Mouse (Mus musculus) c-Kit-positive CD71-positive TER-119-positive erythroid progenitor cells, embryonic 14.5 days (primary cell): ENCODE measurements around the gene Krtap13.
"Not testable (repeated sequence)": the region's sequence is repeated elsewhere in the genome, so short reads cannot be mapped to it uniquely, and the experiment has no call there.

Experiments
- DNase-seq: peaks from one replicate; pipeline ENCODE4 v3.0.0-alpha.2; 2013; ENCODE audit warnings: low spot score

The Krtap13 gene

GRCm38 (mm10) chr16:88751535-88751934 is at the start of gene Krtap13:
Gene Krtap13, minus strand, starts transcription at chr16:88751635.
- DNase-seq = not testable (repeated sequence)

DNA sequence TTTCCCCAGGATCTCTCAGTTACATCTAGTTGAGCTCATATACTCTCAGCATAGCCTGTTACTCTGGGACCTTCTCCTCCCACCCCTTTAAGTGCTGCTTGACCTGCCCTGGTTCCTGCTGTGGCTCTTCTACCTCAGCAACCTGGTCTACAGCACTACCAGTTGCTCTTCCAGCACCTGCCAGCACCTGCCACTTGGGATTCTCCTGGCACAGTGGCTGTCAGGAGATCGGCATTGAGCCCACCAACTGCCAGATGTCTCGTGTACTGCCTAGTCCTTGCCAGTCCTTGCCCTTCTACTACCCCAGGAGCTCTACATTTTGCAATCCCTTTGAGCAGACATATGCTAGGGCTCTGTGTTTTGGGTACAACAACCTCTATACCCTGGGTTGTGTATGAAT is 35.4 kb upstream of the Krtap13 start:
- DNase-seq = no peak

- DNase-seq = no peak
Measured at GRCm38 (mm10) chr16:88777596-88777995, 26.2 kb upstream of the Krtap13 start, which contains the start of gene Gm5965. Gene Gm5965, plus strand, starts transcription at chr16:88777896.

DNA sequence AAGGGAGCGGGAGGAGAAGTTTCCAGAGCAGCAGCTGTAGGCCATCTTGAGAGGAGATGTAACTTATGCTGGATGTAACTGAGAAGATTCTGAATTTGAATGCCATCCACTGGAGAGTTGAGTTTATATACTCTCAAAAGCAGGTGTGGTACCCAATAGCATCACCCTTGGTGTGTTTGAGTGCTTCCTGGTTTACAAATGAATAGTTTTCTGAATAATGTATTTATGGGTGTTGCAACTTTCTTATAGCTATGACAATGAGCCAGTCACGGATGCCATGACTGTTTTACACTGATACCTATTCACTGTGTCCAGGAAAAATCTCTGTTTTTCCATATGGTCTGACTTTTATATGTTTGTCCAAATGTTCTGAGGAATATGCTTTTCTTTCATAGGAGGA is 22.7 kb upstream of the Krtap13 start, which contains the start of gene 2310057N15Rik:
TSS of gene 2310057N15Rik (minus strand) at position 101 of the 400 bp plus-strand sequence.
- no peak for DNase-seq

DNA sequence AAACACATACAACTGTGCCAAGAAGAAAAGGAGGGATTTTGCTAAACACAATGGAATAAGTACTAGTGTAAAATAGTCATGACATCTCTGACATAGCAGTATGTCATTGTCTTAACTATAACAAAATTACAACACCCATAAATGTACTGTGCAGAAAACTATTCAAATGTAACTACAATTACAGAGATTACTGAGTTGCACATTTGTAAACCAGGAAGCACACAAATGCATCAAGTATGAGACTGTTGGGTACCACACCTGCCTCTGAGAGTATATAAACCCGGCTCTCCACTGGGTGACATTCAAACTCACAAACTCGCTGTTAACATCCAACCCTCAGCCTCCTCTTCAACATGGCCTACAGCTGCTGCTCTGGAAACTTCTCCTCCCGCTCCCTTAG is 7.1 kb upstream of the Krtap13 start, which contains the start of gene 2310034C09Rik:
TSS of gene 2310034C09Rik (plus strand) at position 301 of the 400 bp plus-strand sequence.
- DNase-seq = not testable (repeated sequence)

DNA sequence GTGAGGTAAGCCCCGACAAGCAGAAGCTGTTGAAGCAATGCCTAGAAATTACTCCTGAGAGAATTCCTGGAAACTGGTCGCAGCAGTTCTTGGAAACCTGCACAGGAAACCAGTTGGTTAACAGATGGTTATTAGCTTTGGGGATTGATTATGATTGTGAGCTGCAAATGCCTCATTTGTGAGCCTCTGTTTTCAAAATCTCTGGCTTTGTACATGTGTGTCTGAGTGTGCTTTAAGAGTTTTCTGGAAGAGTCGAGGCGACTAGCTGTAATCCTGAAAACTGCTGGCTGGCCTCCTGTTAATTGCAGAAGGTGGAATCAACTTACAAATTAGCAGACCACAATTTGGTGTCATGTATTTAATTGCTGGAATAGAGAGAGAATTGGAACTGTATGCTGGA is 3.5 kb downstream of the Krtap13 start:
- no peak for DNase-seq

- DNase-seq = no peak
Measured at GRCm38 (mm10) chr16:88744750-88745340, 6.6 kb downstream of the Krtap13 start.

GRCm38 (mm10) chr16:88735391-88735790 is 16.0 kb downstream of the Krtap13 start:
- no peak for DNase-seq

- no peak for DNase-seq
Measured at GRCm38 (mm10) chr16:88728812-88729275, 22.6 kb downstream of the Krtap13 start, which contains the start of gene Krtap13-1. Gene Krtap13-1, plus strand, starts transcription at chr16:88728862.

DNA sequence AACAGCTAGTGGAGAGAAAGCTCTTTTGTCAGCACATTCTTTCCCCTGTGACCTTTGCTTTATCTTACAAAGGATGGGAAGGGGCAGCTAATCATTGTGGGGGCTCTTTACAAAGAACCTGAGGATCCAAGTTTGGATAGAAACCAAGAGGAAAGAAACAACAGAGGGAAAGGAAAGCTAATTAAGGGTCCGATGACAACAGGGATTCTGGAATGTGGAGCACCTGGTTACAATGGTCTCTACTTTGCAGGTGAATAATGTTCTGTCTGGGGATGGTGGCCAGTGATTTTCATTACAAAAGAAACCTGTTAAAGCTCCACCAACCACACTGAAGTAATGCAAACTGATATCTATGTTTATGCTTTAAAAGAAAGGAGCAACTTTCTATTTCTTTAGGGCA is 31.4 kb downstream of the Krtap13 start:
- DNase-seq = no peak

GRCm38 (mm10) chr16:88716549-88716948 is 34.9 kb downstream of the Krtap13 start:
- no peak for DNase-seq

DNA sequence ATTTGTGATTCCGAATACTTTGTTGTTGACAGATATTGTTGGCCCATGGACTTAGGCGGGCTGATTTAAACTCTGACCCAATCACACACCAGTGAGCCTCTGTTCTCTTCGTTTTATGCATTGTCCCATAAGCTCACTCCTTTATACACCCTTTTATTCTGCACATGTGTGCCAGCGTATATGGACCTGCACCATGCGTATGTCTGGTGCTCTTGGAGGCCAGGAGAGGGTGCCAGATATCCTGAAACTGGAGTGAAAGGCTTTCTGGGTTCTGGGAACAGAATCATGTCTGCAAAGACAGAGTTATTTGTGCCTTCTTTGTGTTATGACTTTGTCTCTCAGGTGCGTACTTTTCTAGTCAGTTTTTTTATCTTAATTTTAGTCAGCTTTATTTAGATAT is 40.2 kb downstream of the Krtap13 start:
- no peak for DNase-seq

DNA sequence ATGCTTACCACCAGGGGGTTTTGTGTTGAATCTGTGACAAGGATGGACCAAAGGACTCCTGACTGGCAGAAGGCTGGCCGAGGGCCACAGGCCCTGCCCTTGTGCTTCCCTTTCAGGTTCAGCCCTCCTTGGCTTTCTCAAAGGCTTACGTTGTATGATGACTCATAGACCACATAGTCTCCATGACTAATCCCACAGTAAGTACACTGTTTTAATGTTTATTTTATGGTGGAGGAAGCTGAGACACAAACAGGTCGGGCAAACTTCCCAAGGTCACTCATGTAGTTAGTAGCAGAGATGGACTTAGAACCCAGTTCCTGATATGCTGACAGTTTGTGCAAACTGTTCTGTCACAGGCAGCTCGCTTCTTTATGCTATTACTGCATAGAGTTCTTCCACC is 40.7 kb downstream of the Krtap13 start:
- no peak for DNase-seq

DNA sequence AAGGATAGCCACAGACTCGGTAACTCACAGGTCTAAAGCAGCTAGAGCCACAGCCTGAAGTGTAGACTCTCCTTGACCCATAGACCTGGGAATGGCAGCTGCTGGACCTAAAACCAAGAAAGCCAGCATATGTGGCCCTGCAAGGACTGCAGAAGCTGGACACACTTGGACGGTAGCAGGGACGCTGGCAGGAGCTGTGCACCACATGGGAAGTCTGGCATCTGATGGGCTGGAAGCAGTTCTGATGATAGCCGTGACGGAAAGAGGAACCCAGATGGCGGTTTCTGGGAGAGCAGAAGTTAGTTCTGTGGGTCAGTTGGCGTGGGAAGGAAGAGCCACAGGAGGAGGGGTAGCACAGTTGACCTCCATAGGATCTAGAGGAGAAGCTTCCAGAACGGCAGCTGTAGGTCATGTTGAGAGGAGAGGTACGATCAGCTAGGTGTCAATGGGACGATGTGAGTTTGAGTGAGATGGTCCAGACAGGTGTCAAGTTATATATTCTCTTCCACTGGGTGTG is 43.9 kb downstream of the Krtap13 start, which contains the start of gene 2310061N02Rik:
TSS of gene 2310061N02Rik (minus strand) at position 467 of the 517 bp plus-strand sequence.
- no peak for DNase-seq

GRCm38 (mm10) chr16:88701072-88701864 is 50.2 kb downstream of the Krtap13 start:
- no peak for DNase-seq
